Mouse (Mus musculus): ENCODE measurements around the gene 2210408I21Rik. TPM values are rescaled to one million over a fixed set of nuclear protein-coding genes. Genes with fewer than 3 reads are reported as not detected.
A peak's percentile ranks its signal among the peaks of the same experiment; 100 is the strongest.
"Not testable (repeated sequence)": the region's sequence is repeated elsewhere in the genome, so short reads cannot be mapped to it uniquely, and the experiment has no call there.

The 2210408I21Rik gene
- 1.5 and 1.7 TPM in 2 replicates for polyA plus RNA-seq (2012; rRNA removed)

- DNase-seq (ENCODE audit: low read depth) = peak; percentile 36
These were observed at the start of gene 2210408I21Rik, which contains the start of gene Slf1 for GRCm38 (mm10) chr13:77134931-77135620. 2210408I21Rik (plus strand) TSS chr13:77135540. Slf1 (minus strand) TSS chr13:77135473.

GRCm38 (mm10) chr13:77092876-77093275 lies 42.5 kb upstream of the 2210408I21Rik start:
- not testable (repeated sequence) for DNase-seq (ENCODE audit: low read depth)

DNA sequence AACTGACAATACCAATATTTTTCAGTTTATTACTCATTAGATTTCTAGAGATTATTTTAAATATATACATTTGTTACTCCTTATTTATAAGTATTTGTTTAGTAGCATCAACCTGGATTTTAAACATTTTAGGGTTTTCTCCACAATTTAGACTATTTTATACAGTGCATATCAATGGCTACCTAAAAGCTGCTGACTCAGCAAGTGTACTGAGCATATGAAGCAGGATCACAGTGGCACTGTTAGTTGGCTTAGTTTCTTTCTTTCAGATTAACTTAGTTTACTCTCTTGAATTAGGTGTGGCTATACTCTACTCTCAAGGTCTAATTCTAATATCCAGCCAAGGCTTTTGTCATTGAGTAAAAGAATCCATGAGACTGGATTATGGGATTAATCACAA lies 27.6 kb upstream of the 2210408I21Rik start:
- DNase-seq (ENCODE audit: low read depth) = peak; percentile 45

- DNase-seq (ENCODE audit: low read depth) = no peak
These were observed 16.6 kb upstream of the 2210408I21Rik start for GRCm38 (mm10) chr13:77118695-77119094.

DNA sequence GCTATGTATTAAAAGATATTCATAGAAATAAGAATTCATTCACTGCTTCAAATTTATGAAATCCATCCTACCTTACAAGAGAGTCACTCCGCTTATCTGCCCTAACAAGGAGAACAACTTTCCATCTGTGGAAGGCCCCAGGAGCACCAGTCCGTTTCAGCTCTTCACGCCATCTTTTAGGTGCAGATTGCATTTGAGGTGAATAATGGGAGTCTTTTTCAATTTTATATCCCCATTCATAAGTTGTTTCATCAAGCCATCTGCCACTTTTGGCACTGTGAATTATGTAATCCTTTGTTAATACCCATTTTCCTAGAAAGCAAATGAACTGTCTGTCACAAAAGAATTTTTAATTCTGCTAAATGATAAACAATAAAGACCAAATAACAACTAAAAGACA lies 10.2 kb upstream of the 2210408I21Rik start:
- DNase-seq (ENCODE audit: low read depth) = no peak

GRCm38 (mm10) chr13:77128240-77128639 lies 7.1 kb upstream of the 2210408I21Rik start:
- DNase-seq (ENCODE audit: low read depth) = no peak

DNA sequence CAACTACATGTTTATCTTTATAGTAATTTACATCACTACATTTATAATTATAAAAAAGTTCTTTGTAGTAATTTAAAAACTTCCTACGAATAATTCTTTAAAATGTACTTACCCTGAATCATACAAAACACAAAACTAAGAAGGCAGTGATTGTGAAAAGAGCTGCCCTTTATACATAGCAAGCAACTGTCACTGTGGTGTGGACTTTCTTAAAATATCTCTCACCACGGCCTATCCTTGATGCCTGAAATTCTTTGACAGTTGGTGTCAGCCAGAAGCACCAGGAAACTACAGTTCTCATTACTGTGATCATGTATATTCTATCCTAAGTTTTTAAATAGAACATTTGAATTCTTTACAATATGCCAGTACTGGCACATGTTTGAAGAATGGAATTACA lies 4.2 kb upstream of the 2210408I21Rik start:
- DNase-seq (ENCODE audit: low read depth) = no peak

GRCm38 (mm10) chr13:77135621-77135981 lies 261 bp downstream of the 2210408I21Rik start:
- DNase-seq (ENCODE audit: low read depth) = no peak

DNA sequence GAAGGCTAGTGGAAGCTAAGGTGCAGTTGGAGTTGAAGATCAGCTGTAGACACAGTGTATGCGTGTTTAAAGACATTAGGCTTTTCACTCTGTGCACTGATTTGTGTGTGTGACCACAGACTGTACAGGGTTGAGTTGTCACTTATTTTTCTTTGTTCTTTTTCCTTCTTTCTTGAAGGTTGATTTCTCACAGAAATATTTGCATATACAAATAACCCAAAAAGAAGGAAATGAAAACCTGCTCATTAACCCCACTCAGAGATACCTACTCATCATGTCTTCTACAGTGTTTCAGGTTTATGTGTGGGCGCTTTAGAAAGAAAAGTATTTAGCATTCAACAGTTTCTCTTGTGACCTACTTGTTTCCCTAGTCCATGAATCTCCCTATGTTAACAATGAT lies 5.5 kb downstream of the 2210408I21Rik start:
- no peak for DNase-seq (ENCODE audit: low read depth)

GRCm38 (mm10) chr13:77177931-77178330 lies 42.6 kb downstream of the 2210408I21Rik start:
- DNase-seq (ENCODE audit: low read depth) = no peak

- DNase-seq (ENCODE audit: low read depth) = no peak
These were observed 55.3 kb downstream of the 2210408I21Rik start for GRCm38 (mm10) chr13:77190606-77191005.

DNA sequence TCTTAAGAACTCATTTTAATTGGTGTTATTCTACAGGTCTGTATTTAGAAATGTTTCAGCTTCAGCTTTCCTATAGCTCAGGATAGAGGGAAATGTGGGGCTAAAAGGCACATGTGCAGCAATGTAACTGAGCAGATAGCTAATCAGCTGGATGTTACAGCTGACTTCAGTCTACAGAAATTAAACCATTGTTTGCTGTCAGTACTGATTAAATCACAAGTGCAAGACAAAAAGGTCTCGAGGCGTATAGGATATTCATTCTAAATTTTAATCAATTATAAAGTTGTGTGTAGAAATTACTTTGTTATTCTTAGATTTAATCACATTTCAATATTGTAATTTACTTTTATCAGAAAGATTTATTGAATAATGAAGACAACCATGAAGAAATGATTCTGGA lies 56.9 kb downstream of the 2210408I21Rik start:
- no peak for DNase-seq (ENCODE audit: low read depth)

- no peak for DNase-seq (ENCODE audit: low read depth)
These were observed 73.6 kb downstream of the 2210408I21Rik start for GRCm38 (mm10) chr13:77208764-77209418.

DNA sequence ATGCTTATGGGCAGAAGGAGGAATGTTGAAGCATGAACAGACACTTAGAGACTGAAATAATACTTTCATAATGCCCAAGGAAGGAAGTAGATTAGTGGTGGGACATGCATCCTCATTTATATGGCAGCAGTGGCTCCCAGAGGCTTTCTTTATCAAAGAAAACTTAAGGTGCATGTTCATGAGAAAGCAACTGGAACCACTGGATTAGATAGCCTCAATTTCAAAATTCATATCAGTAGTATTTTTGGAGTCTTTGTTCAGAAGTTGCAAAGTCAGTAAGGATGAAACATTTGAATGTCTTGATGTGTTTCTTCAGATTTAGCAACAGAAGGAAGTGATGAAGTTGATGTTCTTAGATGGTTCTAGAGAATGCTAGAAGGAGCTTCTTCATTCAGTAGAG lies 77.9 kb downstream of the 2210408I21Rik start:
- DNase-seq (ENCODE audit: low read depth) = no peak

DNA sequence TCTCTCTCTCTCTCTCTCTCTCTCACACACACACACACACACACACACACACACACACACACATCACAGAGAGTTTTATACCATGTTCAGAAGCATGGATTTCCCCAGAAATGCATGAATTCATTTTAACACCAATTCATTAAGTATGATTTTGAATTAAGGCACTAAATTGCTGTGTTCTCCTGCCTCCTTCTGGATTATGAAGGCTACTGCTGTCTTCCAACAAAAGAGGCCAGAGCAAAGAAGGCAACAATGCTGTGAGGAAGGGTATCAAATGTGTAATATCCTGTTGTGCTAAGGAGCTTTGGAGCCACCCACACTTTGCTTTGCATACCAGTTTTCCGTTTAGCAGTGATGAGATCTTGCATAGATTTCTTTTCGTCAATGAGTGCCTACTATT lies 80.1 kb downstream of the 2210408I21Rik start:
- no peak for DNase-seq (ENCODE audit: low read depth)

DNA sequence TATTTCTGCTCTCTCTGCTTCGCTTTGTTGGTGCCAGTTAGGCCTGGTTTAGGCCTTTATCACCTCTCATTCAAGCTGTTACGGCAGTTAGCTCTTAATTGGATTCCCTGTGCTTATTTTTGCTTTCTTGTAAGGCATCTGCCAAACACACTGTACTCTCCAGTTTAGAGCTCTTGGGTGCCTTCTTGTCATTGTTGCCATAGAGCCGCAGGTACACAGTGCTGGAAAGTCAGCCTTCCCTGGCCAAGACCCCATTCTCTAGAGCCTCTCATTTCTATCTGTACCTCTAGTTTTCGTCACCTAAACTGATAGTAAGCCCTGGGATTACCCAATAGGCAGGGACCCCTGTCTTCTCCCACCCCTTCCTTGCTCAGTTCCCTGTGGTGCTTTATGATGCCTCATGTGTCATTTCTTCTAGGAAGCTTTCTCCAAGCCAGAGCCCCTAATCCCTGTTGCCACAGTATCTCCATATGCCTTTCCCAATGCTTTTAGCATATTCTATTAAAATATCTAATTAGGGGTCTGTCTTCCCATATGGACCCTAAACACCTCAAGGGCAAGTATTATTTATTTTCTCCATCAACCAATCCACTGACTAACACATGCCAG lies 82.4 kb downstream of the 2210408I21Rik start:
- DNase-seq (ENCODE audit: low read depth) = no peak

DNA sequence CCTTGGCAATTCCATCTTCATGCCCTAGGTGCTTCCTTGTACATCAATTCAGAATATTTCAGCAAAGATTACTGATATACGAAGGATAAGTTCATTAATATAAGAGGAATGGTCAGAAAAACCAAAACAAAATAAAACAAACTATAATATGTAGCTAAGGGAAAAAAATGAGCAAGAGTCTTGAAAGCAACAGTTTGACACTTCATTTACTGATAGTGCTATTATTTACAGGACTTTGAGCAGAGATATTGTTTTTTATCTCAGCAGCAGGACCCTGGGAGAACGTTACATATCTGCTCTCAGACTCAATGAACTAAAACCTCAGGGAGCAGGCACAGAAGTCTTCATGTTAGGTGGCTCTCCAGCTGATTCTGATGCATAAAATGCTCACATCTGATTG lies 85.7 kb downstream of the 2210408I21Rik start:
- DNase-seq (ENCODE audit: low read depth) = no peak

- DNase-seq (ENCODE audit: low read depth) = no peak
These were observed 121.2 kb downstream of the 2210408I21Rik start for GRCm38 (mm10) chr13:77256541-77256940.

DNA sequence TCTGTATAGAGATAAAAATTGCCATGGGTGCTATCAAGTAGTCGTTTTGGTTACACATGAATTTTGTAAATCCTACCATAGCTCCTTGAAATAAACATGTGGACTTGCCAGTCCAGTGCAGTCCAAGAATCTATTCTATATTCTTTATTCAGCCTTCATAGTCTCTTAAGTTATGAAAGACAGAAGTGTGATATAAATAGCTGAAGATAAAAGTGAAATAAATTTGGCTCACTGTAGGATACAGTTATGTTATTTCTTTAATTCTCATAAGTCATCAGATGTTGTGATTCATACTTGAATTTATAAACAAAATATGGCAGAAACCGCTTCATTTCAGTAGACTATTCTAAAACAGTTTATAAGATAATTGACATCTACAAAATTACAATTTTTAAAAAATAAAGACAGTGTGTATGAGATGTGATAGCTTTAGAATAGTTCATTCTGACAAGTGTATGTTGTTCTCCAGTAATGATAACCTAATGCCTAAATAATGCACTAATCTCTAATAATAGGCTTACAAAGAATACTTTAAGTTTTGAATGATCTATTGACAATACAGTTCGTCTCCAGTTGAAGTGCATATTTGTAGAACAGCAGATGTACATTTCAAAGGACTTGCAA lies 127.5 kb downstream of the 2210408I21Rik start:
- DNase-seq (ENCODE audit: low read depth) = no peak

- no peak for DNase-seq (ENCODE audit: low read depth)
These were observed 128.2 kb downstream of the 2210408I21Rik start for GRCm38 (mm10) chr13:77263400-77264179.

- DNase-seq (ENCODE audit: low read depth) = no peak
These were observed 129.1 kb downstream of the 2210408I21Rik start for GRCm38 (mm10) chr13:77264481-77264880.
